Mouse (Mus musculus) kidney, adult 2 months (tissue): ENCODE data around the gene Trip6.

Experiments
- CTCF ChIP-seq: fragments of 200-500 bp; conservative IDR thresholded peaks from 2 replicates; pipeline ENCODE4 v1.5.1; 2011; ENCODE audit warnings: low read depth, mild to moderate bottlenecking, control low read depth, low read length, moderate library complexity, mixed read lengths; ENCODE audit not compliant: insufficient read depth, insufficient read length
- POLR2A ChIP-seq: fragments of 200-500 bp; IDR thresholded peaks from one replicate; pipeline ENCODE4 v1.6.1; 2011; ENCODE audit warnings: low read depth, low read length, control low read depth

GRCm38 (mm10) chr5:137348482-137349383 lies 34.5 kb upstream of the Trip6 start:
- TF ChIP-seq CTCF (no peak), POLR2A (no peak)
